In the genomic region with DNA sequence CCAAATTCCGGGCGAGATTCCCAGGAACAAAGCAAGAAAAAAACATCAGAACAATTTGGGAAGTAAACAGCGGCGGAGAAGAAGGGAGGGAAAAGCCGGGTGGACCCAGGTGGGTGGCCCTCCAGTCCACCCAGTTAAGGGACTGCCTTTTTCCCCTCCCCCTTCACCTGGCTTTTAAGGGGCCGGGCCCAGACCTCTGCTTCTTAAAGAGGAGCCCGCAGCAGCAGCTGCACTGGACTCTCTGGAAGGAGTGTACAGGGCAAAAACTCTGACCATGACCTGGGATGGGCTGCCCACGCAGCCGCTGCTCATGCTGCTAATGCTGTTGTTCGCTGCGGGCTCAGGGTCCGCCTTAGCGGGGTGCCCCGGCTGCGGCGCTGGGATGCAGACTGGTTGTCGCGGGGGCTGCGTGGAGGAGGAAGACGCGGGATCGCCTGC, we compare ENCODE assay signal across 8 mouse cellular contexts. TPM values are rescaled to one million over a fixed set of nuclear protein-coding genes. Genes with fewer than 3 reads are reported as not detected.
DNase-seq lines count a peak whose midpoint lies in the region; ATAC-seq and TF ChIP-seq lines count a peak whose summit lies in the region.

A gene (plus strand): TSS at position 89 of the 438 bp plus-strand sequence.

- H3K4me1 ChIP-seq in embryonic facial prominence, embryonic 12.5 days, result peaks cover 12% of the 10 kb centered on the region
- peaks cover 4% of the 10 kb centered on the region; the same call in 1 of the 2 replicates for H3K4me1 ChIP-seq in heart, postnatal 0 days (ENCODE audit: control insufficient read depth, insufficient read depth)
- peaks cover 49% of the 10 kb centered on the region for H3K4me1 ChIP-seq in liver, embryonic 12.5 days
- H3K4me1 ChIP-seq in neural tube, embryonic 14.5 days (ENCODE audit: control insufficient read depth, insufficient read depth, low read length), result 0 out of 2 replicates have a peak, but pooled peaks cover 4% of the 10 kb centered on the region

- peak within 1 kb of the TSS; percentile 67 for H3K27ac ChIP-seq in layer of hippocampus, adult 2 months
- H3K27ac ChIP-seq in embryonic facial prominence, embryonic 12.5 days, result no peak within 1 kb of the TSS
- 0 out of 2 replicates have a peak within 1 kb of the TSS, but pooled peaks have one; percentile 0 for H3K27ac ChIP-seq in heart, postnatal 0 days (ENCODE audit: low read depth)
- no peak within 1 kb of the TSS for H3K27ac ChIP-seq in liver, embryonic 12.5 days
- no peak within 1 kb of the TSS for H3K27ac ChIP-seq in neural tube, embryonic 14.5 days (ENCODE audit: low read depth, low read length)

- H3K36me3 ChIP-seq in embryonic facial prominence, embryonic 12.5 days, result no peaks in the 10 kb centered on the region
- no peaks in the 10 kb centered on the region for H3K36me3 ChIP-seq in heart, postnatal 0 days (replicated peaks; ENCODE audit: control insufficient read depth, insufficient read depth, low read length)
- no peaks in the 10 kb centered on the region for H3K36me3 ChIP-seq in liver, embryonic 12.5 days
- no peaks in the 10 kb centered on the region for H3K36me3 ChIP-seq in neural tube, embryonic 14.5 days (ENCODE audit: control insufficient read depth, insufficient read depth, low read length)

- H3K9me3 ChIP-seq in embryonic facial prominence, embryonic 12.5 days, result no peaks in the 10 kb centered on the region
- no peaks in the 10 kb centered on the region for H3K9me3 ChIP-seq in heart, postnatal 0 days (replicated peaks; ENCODE audit: control insufficient read depth, low read length)
- H3K9me3 ChIP-seq in liver, embryonic 12.5 days (replicated peaks), result no peaks in the 10 kb centered on the region
- H3K9me3 ChIP-seq in neural tube, embryonic 14.5 days (ENCODE audit: control insufficient read depth, low read length), result no peaks in the 10 kb centered on the region

- WGBS in embryonic facial prominence, embryonic 12.5 days, result 5% methylated on average over 22 of the region's 22 CpGs
- 17% methylated on average over 22 of the region's 22 CpGs for WGBS in heart, postnatal 0 days
- WGBS in liver, embryonic 12.5 days (ENCODE audit: insufficient replicate concordance), result 21% methylated on average over 22 of the region's 22 CpGs
- WGBS in neural tube, embryonic 14.5 days, result 4% methylated on average over 22 of the region's 22 CpGs

- H3K27me3 ChIP-seq in embryonic facial prominence, embryonic 12.5 days, result peaks cover 42% of the 10 kb centered on the region
- H3K27me3 ChIP-seq in heart, postnatal 0 days (ENCODE audit: control insufficient read depth, insufficient read depth, low read length), result peaks cover 25% of the 10 kb centered on the region
- H3K27me3 ChIP-seq in liver, embryonic 12.5 days (replicated peaks), result peaks cover 50% of the 10 kb centered on the region
- peaks cover 12% of the 10 kb centered on the region for H3K27me3 ChIP-seq in neural tube, embryonic 14.5 days (ENCODE audit: control insufficient read depth, insufficient read depth, low read length)

- no peak for ATAC-seq in embryonic facial prominence, embryonic 12.5 days (ENCODE audit: insufficient number of reproducible peaks, insufficient read depth, low FRiP score, low TSS enrichment)
- no peak for ATAC-seq in heart, postnatal 0 days (ENCODE audit: insufficient read depth, low read depth)
- ATAC-seq in liver, embryonic 12.5 days, result no peak
- no peak for ATAC-seq in neural tube, embryonic 14.5 days (ENCODE audit: low read depth)

- TF ChIP-seq EP300 in heart, postnatal 0 days (IDR thresholded peaks at IDR 0.05; ENCODE audit: low read depth), result no peak

- no peak for DNase-seq in layer of hippocampus, adult 2 months (ENCODE audit: low spot score in 2 of 2)
- no peak for DNase-seq in layer of hippocampus, postnatal 36 days
- no peak for DNase-seq in heart, postnatal 0 days (ENCODE audit: low spot score)
- no peak for DNase-seq in adipocyte (ENCODE audit: low spot score)
- DNase-seq in spleen, postnatal 14 days (ENCODE audit: low spot score in 2 of 2), result no peak

- peak within 1 kb of the TSS; percentile 19; the same call in 1 of the 2 replicates for H3K9ac ChIP-seq in embryonic facial prominence, embryonic 12.5 days
- H3K9ac ChIP-seq in heart, postnatal 0 days (replicated peaks; ENCODE audit: low read depth, low read length), result no peak within 1 kb of the TSS; the same call in 1 of the 2 replicates
- H3K9ac ChIP-seq in liver, embryonic 12.5 days, result peak within 1 kb of the TSS; percentile 39; the same call in 1 of the 2 replicates
- H3K9ac ChIP-seq in neural tube, embryonic 14.5 days (replicated peaks; ENCODE audit: low read depth, low read length), result 0 out of 2 replicates have a peak within 1 kb of the TSS, but pooled peaks have one; percentile 17

- peak within 1 kb of the TSS; percentile 43 for H3K4me2 ChIP-seq in embryonic facial prominence, embryonic 12.5 days (replicated peaks)
- peak within 1 kb of the TSS; percentile 27 for H3K4me2 ChIP-seq in heart, postnatal 0 days (ENCODE audit: low read depth, low read length)
- H3K4me2 ChIP-seq in liver, embryonic 12.5 days, result peak within 1 kb of the TSS; percentile 50
- peak within 1 kb of the TSS; percentile 20 for H3K4me2 ChIP-seq in neural tube, embryonic 14.5 days (ENCODE audit: low read depth, low read length)

- H3K4me3 ChIP-seq in layer of hippocampus, adult 2 months, result peak within 1 kb of the TSS; percentile 28
- peak within 1 kb of the TSS; percentile 20 for H3K4me3 ChIP-seq in embryonic facial prominence, embryonic 12.5 days
- H3K4me3 ChIP-seq in heart, postnatal 0 days (ENCODE audit: low read depth, low read length), result peak within 1 kb of the TSS; percentile 22
- peak within 1 kb of the TSS; percentile 16; the same call in 1 of the 2 replicates for H3K4me3 ChIP-seq in liver, embryonic 12.5 days
- H3K4me3 ChIP-seq in neural tube, embryonic 14.5 days (ENCODE audit: low read depth, low read length), result 0 out of 2 replicates have a peak within 1 kb of the TSS, but pooled peaks have one; percentile 3

- TF ChIP-seq CTCF in layer of hippocampus, adult 2 months (conservative IDR thresholded peaks at IDR 0.05), result no peak
- TF ChIP-seq CTCF in heart, postnatal 0 days (IDR thresholded peaks at IDR 0.05; ENCODE audit: low read depth), result no peak

RNA-seq across cellular contexts. Expression of the gene that starts here (rescaled TPM):
- total RNA-seq in layer of hippocampus, adult 2 months (2021), result 1 to 10 TPM; 6.9 to 7.7 TPM
- 1 to 10 TPM; 8.2 to 8.9 TPM for total RNA-seq in layer of hippocampus, postnatal 36 days (2021)
- polyA plus RNA-seq in embryonic facial prominence, embryonic 12.5 days (2016; fragmentation: Nextera tagmentation; extraction: Ambion mirVana), result 0.92 and 1.2 TPM in 2 replicates
- total RNA-seq in heart, postnatal 0 days (2014; rRNA removed; ENCODE audit: low replicate concordance), result 30.5 and 35.4 TPM in 2 replicates
- polyA plus RNA-seq in heart, postnatal 0 days (2015; fragmentation: Nextera tagmentation; extraction: Ambion mirVana), result 24.0 and 24.2 TPM in 2 replicates
- polyA plus RNA-seq in liver, embryonic 12.5 days (2016; fragmentation: Nextera tagmentation; extraction: Ambion mirVana), result 0.72 and 1.1 TPM in 2 replicates
- polyA plus RNA-seq in neural tube, embryonic 14.5 days (2014; fragmentation: Nextera tagmentation; extraction: Ambion mirVana), result 0.74 and 1.7 TPM in 2 replicates

Comparison
In these comparisons a context has a peak if more than half of its experiments do, and no peak if none do; other contexts are left out.
1. H3K27ac ChIP-seq: peak in layer of hippocampus, adult 2 months (single experiment) and heart, postnatal 0 days (single experiment); none in embryonic facial prominence, embryonic 12.5 days (single experiment), liver, embryonic 12.5 days (single experiment) and neural tube, embryonic 14.5 days (single experiment).
2. Peak in every context shown above with its lines, with median percentiles within 50 percentile points of each other: H3K4me3 ChIP-seq and H3K4me2 ChIP-seq.